Mouse (Mus musculus) effector memory CD4-positive, alpha-beta T cell, adult 5 months (primary cell): Measurements from ENCODE around the gene Gm5475. TPM values are rescaled to one million over a fixed set of nuclear protein-coding genes. Genes with fewer than 3 reads are reported as not detected.

Experiments used
- polyA plus RNA-seq: library from polyadenylated mRNA; unstranded; fragments of 100-300 nt; shearing (Covaris generic); gene quantifications from one replicate; pipeline ENCODE4 v1.2.1, GENCODE M21; 2017

The Gm5475 gene
- 0.20 TPM for polyA plus RNA-seq

GRCm38 (mm10) chr15:100421758-100422197 lies at the start of gene Gm5475:
Gene Gm5475, plus strand, starts transcription at chr15:100422147.

DNA sequence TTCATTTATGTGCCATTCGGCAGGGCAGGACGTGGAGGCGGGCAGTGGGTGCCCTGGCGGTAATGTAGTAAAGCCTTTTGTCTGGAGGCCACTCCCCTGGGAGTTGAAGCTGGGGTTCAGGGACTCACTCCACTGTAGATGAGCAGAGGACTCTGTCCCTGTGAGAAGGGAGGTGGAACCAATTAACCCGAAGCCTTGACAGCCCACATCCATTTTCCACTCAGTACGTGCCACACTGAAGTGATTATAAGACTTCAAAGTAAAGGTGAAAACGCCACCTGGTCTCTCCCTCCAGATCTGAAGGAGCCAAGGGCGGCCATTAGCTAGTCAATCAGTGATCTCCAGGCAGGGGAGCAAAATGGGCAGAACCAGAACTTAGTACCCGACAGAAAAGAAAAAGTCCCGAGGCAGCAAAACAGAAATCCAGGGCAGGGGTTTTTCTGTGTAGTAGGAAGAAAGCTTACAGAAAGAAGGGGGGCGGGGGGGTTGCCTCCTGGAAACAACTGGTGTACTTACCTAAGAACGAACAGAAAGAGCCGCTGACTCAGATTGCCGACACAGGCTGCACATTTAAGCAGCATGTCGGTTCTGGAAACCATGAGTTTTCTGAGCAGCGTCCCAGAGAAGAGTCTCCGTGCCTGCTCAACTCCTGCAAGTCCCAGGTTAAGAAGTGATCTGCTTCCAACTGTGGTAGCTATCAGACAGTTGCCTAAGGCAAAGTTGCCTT lies 2.6 kb downstream of the Gm5475 start, which contains the start of gene Slc11a2:
TSS of gene Slc11a2 (minus strand) at position 677 of the 727 bp plus-strand sequence.

DNA sequence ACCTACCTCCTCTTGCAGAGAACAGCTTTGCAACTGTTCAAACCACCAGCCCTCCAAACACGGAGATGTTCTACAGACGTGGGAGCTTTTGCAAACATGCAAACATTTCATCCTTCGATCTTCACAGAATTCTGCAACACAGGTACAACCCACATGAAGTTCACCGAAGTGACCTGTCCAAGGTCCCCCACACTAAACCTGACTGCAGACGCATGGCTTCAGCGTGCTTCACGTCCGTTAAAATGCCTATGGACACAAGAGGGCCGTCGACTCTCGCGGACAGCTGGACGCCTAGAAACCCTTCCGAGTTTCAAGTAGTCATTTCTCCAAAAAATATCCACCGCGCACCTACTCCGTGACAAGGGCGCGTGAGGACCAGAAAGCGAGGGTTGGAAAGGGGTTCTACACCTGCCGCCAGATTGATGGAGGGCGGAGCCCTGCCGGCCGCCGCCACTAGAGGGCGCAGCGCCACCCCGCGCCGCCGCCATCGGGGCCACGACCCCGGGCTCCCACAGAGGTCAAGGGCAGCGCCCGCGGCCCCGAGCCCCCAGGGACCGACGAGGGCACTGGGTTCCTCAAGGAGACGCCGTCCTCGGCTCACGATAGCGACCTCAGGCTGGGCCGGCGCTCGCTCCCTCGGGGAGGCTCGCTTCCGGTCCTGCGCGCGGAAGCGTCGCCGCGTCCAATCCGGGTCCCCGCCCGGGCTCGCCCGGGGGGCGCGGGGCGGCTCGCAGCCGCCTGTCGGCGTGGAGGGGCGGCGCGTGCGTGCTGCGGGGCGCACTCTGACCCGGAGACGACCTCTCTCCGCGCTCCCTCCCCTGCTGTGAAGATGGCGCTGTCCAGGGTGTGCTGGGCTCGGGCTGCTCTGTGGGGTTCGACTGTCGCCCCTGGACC lies 46.6 kb downstream of the Gm5475 start, which contains the start of gene Letmd1:
TSS of gene Letmd1 (plus strand) at position 729 of the 894 bp plus-strand sequence.

Other genes starting within 250 kb of the Gm5475 start
- 70.3 TPM for gene Atf1, start 194.3 kb upstream of the Gm5475 start, polyA plus RNA-seq
- not detected for gene Tmprss12, start 141.3 kb upstream of the Gm5475 start, polyA plus RNA-seq
- 13.5 TPM for gene Mettl7a1, start 118.0 kb upstream of the Gm5475 start, polyA plus RNA-seq
- not detected for gene Mettl7a3, start 87.2 kb upstream of the Gm5475 start, polyA plus RNA-seq
- gene Methig1, start 69.0 kb upstream of the Gm5475 start, polyA plus RNA-seq: not detected
- gene Mettl7a2, start 68.9 kb upstream of the Gm5475 start, polyA plus RNA-seq: not detected
- not detected for gene Higd1c, start 57.6 kb upstream of the Gm5475 start, polyA plus RNA-seq
- gene Slc11a2, start 2.9 kb downstream of the Gm5475 start, polyA plus RNA-seq: 34.4 TPM
- gene Letmd1, start 46.9 kb downstream of the Gm5475 start, polyA plus RNA-seq: 32.7 TPM
- 8.8 TPM for gene Csrnp2, start 73.3 kb downstream of the Gm5475 start, polyA plus RNA-seq
- 6.4 TPM for gene Tfcp2, start 129.9 kb downstream of the Gm5475 start, polyA plus RNA-seq
- 179 TPM for gene Pou6f1, start 177.8 kb downstream of the Gm5475 start, polyA plus RNA-seq
- 714 TPM for gene Dazap2, start 193.2 kb downstream of the Gm5475 start, polyA plus RNA-seq
- gene Smagp, start 214.8 kb downstream of the Gm5475 start, polyA plus RNA-seq: not detected
- 705 TPM for gene Bin2, start 247.4 kb downstream of the Gm5475 start, polyA plus RNA-seq